Mouse (Mus musculus): ENCODE measurements around the gene Nemf. TPM values are rescaled to one million over a fixed set of nuclear protein-coding genes. Genes with fewer than 3 reads are reported as not detected.

The Nemf gene
- polyA plus RNA-seq, 1 experiment from 2014 or later = 84.7 TPM

DNA sequence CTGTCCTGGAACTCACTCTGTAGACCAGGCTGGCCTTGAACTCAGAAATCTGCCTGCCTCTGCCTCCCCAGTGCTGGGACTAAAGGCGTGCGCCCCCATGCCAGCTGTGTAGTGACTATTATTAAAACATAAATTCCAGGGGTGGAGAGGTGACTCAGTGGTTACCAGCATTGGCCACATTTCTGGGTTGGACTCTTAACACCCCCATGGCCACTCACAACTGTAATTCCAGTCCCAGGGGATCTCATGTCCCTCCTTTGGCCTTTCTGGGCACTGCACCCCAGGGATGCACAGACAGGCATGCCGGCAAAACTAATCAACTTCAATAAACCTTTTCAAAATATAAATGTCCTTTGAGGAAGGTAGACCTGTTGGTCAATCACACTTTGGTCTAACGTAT lies 58.7 kb downstream of the Nemf start:
- peak overlapping the region; percentile 67; the same call in 1 of the 2 replicates for H3K4me2 ChIP-seq
- no peak overlapping the region for H3K9ac ChIP-seq
- peaks cover 27% of the 10 kb centered on the region for H3K4me1 ChIP-seq
- H3K27ac ChIP-seq = no peak overlapping the region
- 90% methylated on average over 4 of the region's 4 CpGs for WGBS
- 0 out of 2 replicates have a peak overlapping the region, but pooled peaks have one; percentile 8 for H3K4me3 ChIP-seq
- no peaks in the 10 kb centered on the region for H3K27me3 ChIP-seq
- ATAC-seq (ENCODE audit: insufficient number of reproducible peaks, low FRiP score, low TSS enrichment, low read depth) = no peak
- peaks cover 28% of the 10 kb centered on the region for H3K36me3 ChIP-seq
- H3K9me3 ChIP-seq = no peaks in the 10 kb centered on the region

- H3K4me3 ChIP-seq = peak overlapping the region; percentile 86
- H3K27ac ChIP-seq = peak overlapping the region; percentile 94
- H3K4me1 ChIP-seq = peaks cover 27% of the 10 kb centered on the region
- peak overlapping the region; percentile 95 for H3K9ac ChIP-seq
- peak overlapping the region; percentile 67 for H3K4me2 ChIP-seq
- H3K36me3 ChIP-seq = peaks cover 23% of the 10 kb centered on the region
- no peaks in the 10 kb centered on the region for H3K9me3 ChIP-seq
- ATAC-seq (ENCODE audit: insufficient number of reproducible peaks, low FRiP score, low TSS enrichment, low read depth) = no peak
- no peaks in the 10 kb centered on the region for H3K27me3 ChIP-seq
- WGBS = 19% methylated on average over 20 of the region's 20 CpGs
These were observed 59.4 kb downstream of the Nemf start for GRCm38 (mm10) chr12:69297411-69298150.

- H3K4me2 ChIP-seq = peak within 1 kb of the TSS; percentile 67
- H3K27ac ChIP-seq = peak within 1 kb of the TSS; percentile 94
- peak within 1 kb of the TSS; percentile 86 for H3K4me3 ChIP-seq
- peak within 1 kb of the TSS; percentile 95 for H3K9ac ChIP-seq
- H3K36me3 ChIP-seq = peaks cover 15% of the 10 kb centered on the region
- WGBS = under 1% methylated on average over 96 of the region's 98 CpGs
- H3K27me3 ChIP-seq = no peaks in the 10 kb centered on the region
- H3K9me3 ChIP-seq = no peaks in the 10 kb centered on the region
- peak; percentile 91 for ATAC-seq (ENCODE audit: insufficient number of reproducible peaks, low FRiP score, low TSS enrichment, low read depth)
- peaks cover 27% of the 10 kb centered on the region for H3K4me1 ChIP-seq
These were observed 60.2 kb downstream of the Nemf start, which contains the start of gene Klhdc2 for GRCm38 (mm10) chr12:69296511-69297410. Gene Klhdc2 (plus strand): TSS chr12:69296681.

- peak overlapping the region; percentile 86 for H3K4me3 ChIP-seq
- no peak for ATAC-seq (ENCODE audit: insufficient number of reproducible peaks, low FRiP score, low TSS enrichment, low read depth)
- 80% methylated on average over 4 of the region's 4 CpGs for WGBS
These were observed 61.3 kb downstream of the Nemf start for GRCm38 (mm10) chr12:69295651-69296050.

DNA sequence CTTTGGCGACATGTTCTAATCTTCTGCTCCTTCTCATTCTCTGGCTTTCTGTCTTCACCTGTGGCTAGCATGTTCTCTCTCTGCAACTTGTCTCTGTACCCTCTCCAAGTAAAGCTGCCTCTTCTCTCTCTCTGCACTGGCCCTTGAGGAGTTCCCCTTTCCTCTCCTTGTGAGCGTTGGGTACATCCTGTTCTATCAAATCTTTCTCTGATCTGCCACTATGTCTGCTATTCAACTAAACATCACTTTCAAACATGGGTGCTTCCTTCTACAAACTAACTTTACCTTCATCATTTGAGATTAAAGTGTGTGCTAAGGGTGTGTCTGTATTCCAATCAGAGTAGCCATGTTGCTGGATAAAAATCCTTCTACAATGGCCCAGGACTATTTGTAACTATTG lies 62.0 kb downstream of the Nemf start:
- WGBS = 92% methylated on average over 2 of the region's 2 CpGs
- H3K9me3 ChIP-seq = no peaks in the 10 kb centered on the region
- H3K4me1 ChIP-seq = peaks cover 27% of the 10 kb centered on the region

More at GRCm38 (mm10) chr12:69295651-69296050, 61.3 kb downstream of the Nemf start:
- Histone ChIP-seq H3K4me2 (peak overlapping the region; percentile 67), H3K9ac (peak overlapping the region; percentile 95; the same call in 1 of the 2 replicates), H3K9me3 (no peaks in the 10 kb centered on the region), H3K36me3 (0 out of 2 replicates have a peak, but pooled peaks cover 7% of the 10 kb centered on the region), H3K27ac (peak overlapping the region; percentile 94), H3K27me3 (no peaks in the 10 kb centered on the region), H3K4me1 (peaks cover 27% of the 10 kb centered on the region)

GRCm38 (mm10) chr12:69293815-69294214 lies 63.1 kb downstream of the Nemf start:
- Histone ChIP-seq H3K4me3 (no peak overlapping the region), H3K4me2 (no peak overlapping the region), H3K36me3 (no peaks in the 10 kb centered on the region), H3K9ac (no peak overlapping the region), H3K9me3 (no peaks in the 10 kb centered on the region), H3K27me3 (no peaks in the 10 kb centered on the region), H3K4me1 (peaks cover 19% of the 10 kb centered on the region), H3K27ac (no peak overlapping the region)
- ATAC-seq (ENCODE audit: insufficient number of reproducible peaks, low FRiP score, low TSS enrichment, low read depth) = no peak
- WGBS = 58% methylated on average over 2 of the region's 2 CpGs

More for the DNA sequence above, 62.0 kb downstream of the Nemf start:
- Histone ChIP-seq H3K4me2 (no peak overlapping the region), H3K27ac (no peak overlapping the region), H3K36me3 (0 out of 2 replicates have a peak, but pooled peaks cover 2% of the 10 kb centered on the region), H3K9ac (no peak overlapping the region), H3K27me3 (no peaks in the 10 kb centered on the region), H3K4me3 (no peak overlapping the region)
- ATAC-seq (ENCODE audit: insufficient number of reproducible peaks, low FRiP score, low TSS enrichment, low read depth) = no peak

GRCm38 (mm10) chr12:69292401-69292800 lies 64.6 kb downstream of the Nemf start:
- Histone ChIP-seq H3K9ac (no peak overlapping the region), H3K4me1 (peaks cover 5% of the 10 kb centered on the region), H3K4me2 (no peak overlapping the region), H3K27ac (no peak overlapping the region), H3K4me3 (no peak overlapping the region), H3K36me3 (no peaks in the 10 kb centered on the region), H3K27me3 (no peaks in the 10 kb centered on the region), H3K9me3 (no peaks in the 10 kb centered on the region)
- ATAC-seq (ENCODE audit: insufficient number of reproducible peaks, low FRiP score, low TSS enrichment, low read depth) = no peak
- 84% methylated on average over 6 of the region's 6 CpGs for WGBS

- no peaks in the 10 kb centered on the region for H3K27me3 ChIP-seq
These were observed 68.3 kb downstream of the Nemf start for GRCm38 (mm10) chr12:69288699-69289098.

DNA sequence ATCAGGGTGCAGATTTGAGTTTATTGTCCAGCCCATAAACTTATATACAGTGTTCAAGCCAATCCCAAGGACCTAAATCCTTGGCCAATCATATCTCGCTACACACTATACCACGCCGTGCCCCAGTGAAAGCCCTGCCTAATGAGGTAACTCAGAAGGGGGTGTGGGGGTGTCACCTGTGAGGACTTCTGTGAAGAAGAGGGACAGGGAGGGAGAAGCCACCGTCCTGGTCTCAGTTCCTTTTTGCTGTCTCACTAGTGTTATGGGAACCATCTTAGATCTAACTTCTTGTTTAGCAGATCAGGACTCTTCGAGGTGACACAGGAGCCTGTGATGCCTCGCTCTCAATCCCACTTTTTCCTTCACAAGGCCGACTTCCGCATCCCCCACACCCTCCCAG lies 69.4 kb downstream of the Nemf start:
- no peaks in the 10 kb centered on the region for H3K36me3 ChIP-seq
- H3K4me3 ChIP-seq = no peak overlapping the region
- H3K9ac ChIP-seq = no peak overlapping the region
- H3K9me3 ChIP-seq = no peaks in the 10 kb centered on the region
- H3K27me3 ChIP-seq = no peaks in the 10 kb centered on the region
- no peak overlapping the region for H3K27ac ChIP-seq
- no peak overlapping the region for H3K4me2 ChIP-seq
- H3K4me1 ChIP-seq = no peaks in the 10 kb centered on the region
- whole genome bisulfite sequencing = 91% methylated on average over 8 of the region's 8 CpGs
- no peak for ATAC-seq (ENCODE audit: insufficient number of reproducible peaks, low FRiP score, low TSS enrichment, low read depth)

More at GRCm38 (mm10) chr12:69288699-69289098, 68.3 kb downstream of the Nemf start:
- Histone ChIP-seq H3K4me3 (no peak overlapping the region), H3K4me1 (no peaks in the 10 kb centered on the region), H3K4me2 (no peak overlapping the region), H3K27ac (no peak overlapping the region), H3K9ac (no peak overlapping the region), H3K9me3 (no peaks in the 10 kb centered on the region), H3K36me3 (no peaks in the 10 kb centered on the region)
- ATAC-seq (ENCODE audit: insufficient number of reproducible peaks, low FRiP score, low TSS enrichment, low read depth) = no peak
- 77% methylated on average over 9 of the region's 9 CpGs for WGBS

GRCm38 (mm10) chr12:69283146-69283545 lies 73.8 kb downstream of the Nemf start:
- Histone ChIP-seq H3K36me3 (no peaks in the 10 kb centered on the region), H3K27ac (no peak overlapping the region)

GRCm38 (mm10) chr12:69280915-69281314 lies 76.0 kb downstream of the Nemf start:
- no peak for ATAC-seq (ENCODE audit: insufficient number of reproducible peaks, low FRiP score, low TSS enrichment, low read depth)
- H3K9me3 ChIP-seq = no peaks in the 10 kb centered on the region
- H3K4me3 ChIP-seq = no peak overlapping the region
- H3K27ac ChIP-seq = no peak overlapping the region
- no peak overlapping the region for H3K9ac ChIP-seq
- H3K36me3 ChIP-seq = no peaks in the 10 kb centered on the region
- no peaks in the 10 kb centered on the region for H3K27me3 ChIP-seq
- H3K4me2 ChIP-seq = no peak overlapping the region
- WGBS = 96% methylated on average over 3 of the region's 3 CpGs
- H3K4me1 ChIP-seq = no peaks in the 10 kb centered on the region

More at GRCm38 (mm10) chr12:69283146-69283545, 73.8 kb downstream of the Nemf start:
- Histone ChIP-seq H3K4me3 (no peak overlapping the region), H3K9me3 (no peaks in the 10 kb centered on the region), H3K27me3 (no peaks in the 10 kb centered on the region), H3K4me2 (no peak overlapping the region), H3K4me1 (no peaks in the 10 kb centered on the region), H3K9ac (no peak overlapping the region)
- no peak for ATAC-seq (ENCODE audit: insufficient number of reproducible peaks, low FRiP score, low TSS enrichment, low read depth)
- 85% methylated on average over 7 of the region's 7 CpGs for WGBS

All from limb, embryonic 15.5 days (tissue).